Mouse (Mus musculus) CD8-positive naive resting alpha-beta T cell, adult 2 months (primary cell): ENCODE measurements around the gene Castor1.
"Not testable (repeated sequence)": the region's sequence is repeated elsewhere in the genome, so short reads cannot be mapped to it uniquely, and the experiment has no call there.

Experiments used
- DNase-seq, 2 experiments: peaks; one replicate each; pipeline ENCODE4 v3.0.0; 2022; ENCODE audit warnings: low read depth in 2 of 2, low spot score in 2 of 2

Gene Castor1

DNA sequence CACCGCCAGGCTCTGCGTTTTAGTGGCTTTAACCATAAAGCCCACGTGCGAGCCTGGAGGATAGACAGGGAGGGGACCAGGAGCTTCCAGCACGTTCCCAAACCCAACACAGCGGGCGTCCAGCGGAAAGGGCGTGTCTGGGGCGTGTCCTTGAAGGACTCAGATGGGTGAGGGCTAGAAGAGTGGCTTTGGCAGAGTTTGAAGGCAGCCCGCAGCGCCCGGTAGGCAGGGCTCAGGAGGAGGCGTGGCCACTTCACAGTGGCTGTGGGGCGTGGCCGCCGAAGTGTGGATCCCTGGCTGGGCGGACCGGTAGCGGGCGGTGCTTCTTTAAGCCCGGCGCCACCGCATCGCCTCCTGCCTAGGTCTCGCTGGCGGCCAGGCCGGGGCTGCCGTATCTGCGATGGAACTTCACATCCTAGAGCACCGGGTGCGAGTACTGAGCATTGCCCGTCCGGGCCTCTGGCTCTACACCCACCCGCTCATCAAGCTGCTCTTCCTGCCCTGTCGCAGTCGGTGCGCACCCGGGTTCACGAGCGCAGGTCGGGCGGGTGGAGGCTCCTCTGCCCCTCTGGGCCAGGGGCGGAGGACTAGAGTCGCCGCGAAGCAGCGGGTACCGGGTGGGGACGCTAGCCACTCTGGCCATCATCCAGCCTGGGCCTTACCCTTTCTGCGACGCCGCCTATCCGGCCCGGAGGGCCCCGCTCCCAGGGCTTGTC is at the start of gene Castor1:
Gene Castor1, plus strand, starts transcription at position 312 of the 716 bp plus-strand sequence.
- DNase-seq = peak; percentile 74 to 84

DNA sequence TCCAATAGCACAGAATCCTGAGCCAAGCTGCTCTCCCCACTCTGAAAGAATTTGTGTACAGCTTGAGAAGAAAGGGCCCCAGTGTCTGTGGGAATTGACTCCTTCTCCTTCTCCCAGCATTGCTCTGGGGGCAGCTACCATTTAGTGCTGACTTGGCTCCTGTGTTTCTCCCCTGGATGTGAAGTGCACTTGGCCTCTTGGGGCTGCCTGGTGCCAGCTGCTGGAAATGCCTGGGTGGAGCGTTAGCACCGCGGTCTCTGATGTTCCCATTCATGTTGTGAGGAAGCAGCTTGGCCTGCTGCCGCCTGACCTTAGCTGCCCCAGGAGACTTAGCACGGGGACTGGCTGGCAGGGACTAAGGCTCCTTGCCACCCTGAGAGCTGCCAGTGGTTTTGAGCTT is 43.4 kb upstream of the Castor1 start:
- DNase-seq = no peak

DNA sequence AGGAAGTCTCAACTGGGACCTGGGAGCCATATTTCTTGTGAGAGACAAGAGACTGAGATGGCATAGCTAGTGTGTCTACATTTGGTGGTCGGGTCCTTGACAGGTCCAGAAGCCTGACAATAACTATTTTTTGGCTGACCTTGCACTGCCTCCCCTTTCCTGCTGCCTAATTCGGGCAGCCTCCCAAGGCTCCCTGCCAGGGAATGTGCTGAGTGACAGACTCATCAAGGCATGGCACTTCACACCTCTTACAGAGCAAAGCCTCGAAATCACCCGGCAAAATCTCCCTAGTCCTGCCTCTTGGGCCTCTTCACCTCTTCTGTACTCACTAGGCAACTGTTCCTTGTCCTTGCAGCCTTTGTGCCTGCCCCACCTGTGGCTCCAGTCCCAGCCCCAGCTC is 40.3 kb upstream of the Castor1 start:
- DNase-seq = no peak

DNA sequence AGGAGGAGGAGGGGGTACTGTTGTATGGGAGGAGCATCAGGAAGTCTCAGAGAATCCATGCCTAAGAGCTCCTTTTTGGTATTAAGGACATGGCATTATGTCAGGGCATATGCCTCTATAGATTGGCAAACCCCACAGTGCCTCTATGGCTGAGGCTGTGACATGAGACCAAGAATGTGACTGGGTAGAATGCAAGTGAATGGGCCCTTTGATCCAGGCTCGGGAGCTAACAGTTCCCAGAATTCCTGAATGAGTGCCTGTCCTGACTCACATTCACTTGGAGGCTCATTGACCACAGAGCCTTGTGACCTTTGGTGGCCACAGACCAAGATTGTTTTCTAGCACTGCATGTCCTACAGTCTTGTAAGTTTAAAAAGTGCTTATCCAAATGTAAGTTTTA is 36.0 kb upstream of the Castor1 start:
- no peak for DNase-seq

DNA sequence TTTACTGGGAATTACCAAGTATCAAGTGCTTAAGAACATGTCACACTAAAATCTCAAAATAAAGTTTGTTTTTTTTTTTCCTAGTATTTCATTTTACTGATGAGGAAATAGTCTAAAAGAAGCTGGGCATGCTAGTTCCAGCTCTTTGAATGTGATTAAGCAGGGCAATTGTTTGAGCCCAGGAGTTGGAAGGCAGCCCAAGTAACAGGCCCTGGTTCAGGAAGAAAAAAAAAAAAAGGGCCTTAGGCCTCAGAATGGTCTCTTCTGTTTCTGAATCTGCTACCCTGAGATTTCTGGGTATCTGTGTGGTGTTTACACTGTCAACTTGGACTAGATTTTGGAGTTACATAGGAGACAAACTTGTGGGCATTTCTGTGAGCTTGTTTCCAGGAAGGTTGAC is 34.5 kb upstream of the Castor1 start:
- no peak for DNase-seq

DNA sequence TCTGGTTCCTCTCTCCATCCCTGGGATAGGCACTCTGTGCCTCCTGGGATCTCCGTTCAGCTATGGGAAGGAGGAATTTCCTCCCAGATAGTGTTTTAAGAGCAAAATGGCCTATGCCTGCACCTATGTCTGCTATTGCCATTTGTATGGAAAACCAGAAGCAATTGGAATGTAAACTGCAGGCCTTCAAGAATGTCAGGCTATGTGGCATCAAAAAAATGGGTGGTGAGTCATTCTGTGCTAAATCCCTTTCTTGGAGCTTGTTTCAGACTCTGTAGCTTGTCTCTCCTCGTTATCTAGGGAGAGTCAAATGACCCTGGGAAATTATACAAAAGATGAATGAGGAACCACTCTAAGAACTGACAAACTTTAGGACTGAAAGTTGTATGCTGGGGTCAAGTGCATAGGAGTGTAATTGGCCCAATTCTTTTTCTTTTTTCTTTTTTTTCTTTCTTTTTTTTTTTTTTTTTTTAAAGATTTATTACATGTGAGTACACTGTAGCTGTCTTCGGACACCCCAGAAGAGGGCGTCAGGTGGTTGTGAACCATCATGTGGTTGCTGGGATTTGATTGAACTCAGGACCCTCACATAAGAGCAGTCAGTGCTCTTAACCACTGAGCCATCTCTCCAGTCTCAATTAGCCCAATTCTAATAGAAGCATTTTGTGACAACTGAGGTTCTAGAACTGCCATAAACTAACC is 33.6 kb upstream of the Castor1 start:
- no peak for DNase-seq

DNA sequence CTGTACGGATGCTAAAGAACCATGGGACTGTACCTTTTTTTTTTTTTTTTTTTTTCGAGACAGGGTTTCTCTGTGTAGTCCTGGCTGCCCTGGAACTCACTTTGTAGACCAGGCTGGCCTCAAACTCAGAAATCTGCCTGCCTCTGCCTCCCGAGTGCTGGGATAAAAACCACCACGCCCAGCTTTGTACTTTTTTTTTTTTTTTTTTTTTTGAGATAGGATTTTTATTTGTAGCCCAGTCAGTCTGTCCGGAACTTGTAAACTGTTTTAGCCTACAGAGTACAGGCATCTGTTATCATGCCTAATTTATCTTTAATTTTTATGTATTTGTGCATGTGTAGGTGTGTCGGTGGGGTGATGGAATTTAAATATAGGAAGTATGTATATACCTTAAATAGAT is 32.5 kb upstream of the Castor1 start:
- not testable (repeated sequence) for DNase-seq

DNA sequence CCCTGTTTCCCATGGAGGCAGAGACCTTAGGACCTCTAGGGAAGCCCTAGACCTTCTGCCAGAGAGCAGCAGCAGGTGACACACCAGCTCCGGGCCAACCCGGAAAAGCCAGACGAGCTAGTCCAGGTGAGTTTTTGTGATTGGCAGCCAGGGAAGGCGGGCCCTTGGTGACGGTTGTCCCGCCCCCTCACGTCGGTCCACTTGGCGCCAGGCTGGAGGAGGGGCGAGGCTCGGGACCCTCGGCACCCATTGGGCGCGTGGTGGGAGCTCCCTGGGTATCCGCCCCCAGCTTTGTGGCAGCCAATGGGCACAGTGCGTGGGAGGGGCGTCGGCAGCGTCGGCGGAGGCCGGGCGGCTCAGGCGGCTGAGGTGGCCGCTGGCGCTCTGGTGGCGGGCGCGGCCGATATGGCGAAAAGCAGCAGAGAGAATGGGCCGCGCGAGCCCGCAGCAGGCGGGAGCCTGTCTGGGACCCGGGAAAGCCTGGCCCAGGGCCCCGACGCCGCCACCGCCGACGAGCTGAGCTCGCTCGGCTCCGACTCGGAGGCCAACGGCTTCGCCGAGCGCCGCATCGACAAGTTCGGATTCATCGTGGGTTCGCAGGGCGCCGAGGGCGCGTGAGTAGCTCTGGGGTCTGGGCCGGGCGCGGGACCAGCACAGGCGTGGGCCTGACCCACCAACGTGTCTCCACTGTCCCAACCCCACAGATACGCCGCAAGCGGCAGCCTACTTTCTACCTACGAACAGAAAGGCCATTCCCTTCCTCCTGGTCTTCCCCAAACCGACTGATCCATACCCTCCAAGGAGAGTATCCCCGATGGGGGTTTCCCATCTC is 31.3 kb upstream of the Castor1 start, which contains the start of gene Tbc1d10a:
Gene Tbc1d10a, plus strand, starts transcription at position 304 of the 832 bp plus-strand sequence.
- peak; percentile 98 for DNase-seq

DNA sequence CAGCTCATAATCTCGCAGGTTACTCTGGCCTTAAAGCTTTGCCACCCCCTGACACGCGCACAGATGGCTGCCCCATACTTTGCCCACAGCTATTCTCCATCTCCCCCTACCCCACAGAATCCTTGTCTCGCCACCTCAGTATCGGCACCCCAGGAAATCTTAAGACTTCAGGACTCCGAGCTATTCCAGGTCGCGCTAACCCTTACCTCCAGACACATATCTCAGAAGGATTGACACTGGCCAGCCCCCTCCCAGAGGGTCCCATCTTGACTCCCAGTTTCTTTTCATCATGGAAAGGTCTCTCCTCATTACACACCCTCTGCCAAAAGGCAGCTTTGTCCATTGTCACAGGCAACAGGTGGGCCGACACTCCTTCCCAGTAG is 30.7 kb upstream of the Castor1 start:
- DNase-seq = no peak

DNA sequence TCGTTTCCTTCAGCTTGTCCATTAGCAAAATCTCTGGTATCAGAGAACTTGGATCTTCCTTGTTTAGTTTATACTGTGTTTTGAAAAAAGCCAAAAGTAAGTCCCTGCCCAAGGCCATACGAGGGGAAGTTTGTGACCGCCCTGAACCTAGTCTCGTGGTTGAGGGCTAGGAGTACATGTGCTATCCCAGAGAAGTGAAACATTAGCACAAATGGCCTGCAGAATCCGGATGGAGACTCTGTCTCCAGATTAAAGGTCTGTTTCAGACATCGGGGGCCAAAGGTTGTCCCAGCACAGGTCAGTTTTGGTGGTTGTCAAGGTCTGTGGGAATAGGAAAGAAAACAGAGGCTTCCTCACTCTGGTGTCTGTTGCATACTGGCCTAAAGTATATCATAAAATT is 28.8 kb upstream of the Castor1 start:
- no peak for DNase-seq

DNA sequence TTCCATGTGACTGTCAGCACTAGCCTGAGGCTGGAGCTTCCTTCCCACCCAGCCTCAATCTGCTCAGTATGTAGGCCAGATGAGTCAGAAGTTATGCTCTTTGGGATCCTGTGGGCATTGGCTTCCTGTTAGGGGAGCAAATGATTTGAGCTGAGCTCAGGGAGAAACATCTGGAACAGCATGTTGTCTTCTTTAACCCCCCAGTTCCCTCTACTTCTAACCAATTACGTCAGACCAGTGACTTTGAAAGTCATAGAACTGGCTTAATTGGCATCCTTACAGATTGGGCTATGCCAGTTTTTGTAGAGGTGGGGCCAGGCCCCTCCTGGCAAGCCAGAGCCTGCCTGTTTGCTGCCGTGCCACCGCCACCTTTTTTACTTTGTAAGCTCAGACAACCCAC is 27.3 kb upstream of the Castor1 start:
- DNase-seq = no peak

DNA sequence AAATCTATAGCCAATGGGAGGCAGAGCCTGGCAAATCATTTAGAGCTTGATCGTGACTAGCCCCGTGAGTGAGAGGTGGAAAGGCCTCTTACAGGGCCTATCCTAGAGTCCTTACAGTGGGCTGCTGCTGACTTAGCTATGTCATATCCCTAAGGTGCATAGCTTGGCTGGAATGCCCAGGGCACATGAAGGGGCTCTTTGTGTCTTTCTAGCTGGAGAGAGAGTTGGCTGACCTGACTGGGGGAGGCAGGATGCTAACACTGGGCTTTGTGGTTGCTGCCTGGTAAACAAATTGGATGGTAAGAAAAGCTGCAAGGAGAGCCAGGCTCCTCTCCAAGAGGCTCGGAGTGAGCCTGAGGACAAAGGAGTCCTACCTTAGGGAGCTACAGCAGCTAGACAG is 25.3 kb upstream of the Castor1 start:
- DNase-seq = no peak

DNA sequence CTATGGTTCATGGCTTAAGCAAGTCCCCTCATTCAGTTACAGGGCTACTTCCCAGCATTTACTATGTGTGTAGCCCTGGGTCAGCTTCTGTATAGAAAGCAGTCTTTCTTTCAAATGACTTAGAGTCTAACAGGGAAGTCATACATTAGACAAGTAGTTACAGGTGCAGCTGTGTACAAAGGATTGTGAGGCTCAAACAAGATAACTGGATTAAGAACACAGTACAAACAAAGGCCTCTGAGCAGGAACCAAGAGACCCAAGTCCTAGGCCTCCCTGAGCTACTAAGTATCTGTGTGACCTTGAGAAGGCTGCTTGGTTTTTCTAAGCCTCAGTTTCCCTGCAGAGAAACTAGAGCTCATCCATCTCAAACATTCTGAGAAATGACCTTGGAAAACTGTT is 24.6 kb upstream of the Castor1 start:
- no peak for DNase-seq

DNA sequence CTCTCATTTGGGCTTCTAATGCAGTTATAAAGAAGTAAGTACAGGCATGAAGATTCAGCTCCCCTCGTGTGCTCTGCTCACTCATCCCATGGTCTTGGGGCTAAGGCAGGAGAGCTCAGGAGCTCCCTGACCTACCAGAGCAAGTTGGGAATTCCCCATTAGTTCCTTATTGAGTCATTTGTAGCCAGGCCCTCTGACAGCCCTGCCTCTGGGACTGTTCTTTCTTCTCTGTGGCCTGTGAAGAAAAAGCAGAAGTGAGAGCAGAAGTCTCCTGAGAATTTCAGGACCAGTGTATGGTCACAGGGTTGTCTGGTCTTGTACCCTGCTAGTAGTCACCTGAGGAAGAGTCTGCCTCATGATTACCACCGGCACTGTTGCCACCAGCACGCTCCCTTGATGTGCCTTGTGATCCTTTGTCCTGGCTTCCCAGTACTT is 22.4 kb upstream of the Castor1 start:
- DNase-seq = no peak

DNA sequence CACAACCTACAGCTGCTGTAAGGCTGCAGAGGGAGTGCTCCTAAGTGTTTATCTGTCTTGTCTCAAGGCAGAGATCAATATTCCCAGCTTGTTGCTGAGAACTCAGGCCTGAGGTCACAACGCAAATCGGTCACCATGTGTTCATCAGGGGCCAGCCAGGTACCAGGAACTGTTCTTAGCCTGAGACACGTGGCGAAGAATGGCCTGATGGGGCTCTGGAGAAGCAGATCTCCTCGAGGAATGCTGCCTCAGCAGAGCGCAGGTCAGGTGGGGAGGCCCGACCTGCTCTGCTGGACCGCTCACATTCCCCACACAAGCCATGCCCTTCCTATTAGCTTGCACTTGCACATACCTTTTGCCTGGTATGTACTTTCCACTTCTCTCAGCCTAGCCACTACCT is 21.4 kb upstream of the Castor1 start:
- no peak for DNase-seq

DNA sequence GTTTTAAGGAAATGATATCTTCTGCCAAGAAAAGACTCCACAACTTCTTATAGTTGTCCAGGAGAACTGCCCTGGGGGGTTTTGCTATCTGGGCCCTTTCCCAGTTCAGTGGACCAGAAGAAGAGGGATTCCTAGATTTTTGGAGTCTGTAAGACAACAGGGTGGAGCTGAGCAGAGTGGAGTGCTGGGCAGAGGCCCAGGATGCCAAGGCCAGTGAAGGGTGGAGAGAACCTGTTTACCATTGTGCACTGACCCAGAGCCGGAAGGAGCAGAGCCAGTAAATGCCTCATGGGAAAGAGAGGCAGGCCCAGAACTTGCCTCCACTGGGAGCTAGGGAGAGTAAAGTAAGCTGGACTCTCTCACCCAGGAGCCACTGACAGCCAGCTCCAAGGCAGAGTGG is 20.3 kb upstream of the Castor1 start:
- DNase-seq = no peak

DNA sequence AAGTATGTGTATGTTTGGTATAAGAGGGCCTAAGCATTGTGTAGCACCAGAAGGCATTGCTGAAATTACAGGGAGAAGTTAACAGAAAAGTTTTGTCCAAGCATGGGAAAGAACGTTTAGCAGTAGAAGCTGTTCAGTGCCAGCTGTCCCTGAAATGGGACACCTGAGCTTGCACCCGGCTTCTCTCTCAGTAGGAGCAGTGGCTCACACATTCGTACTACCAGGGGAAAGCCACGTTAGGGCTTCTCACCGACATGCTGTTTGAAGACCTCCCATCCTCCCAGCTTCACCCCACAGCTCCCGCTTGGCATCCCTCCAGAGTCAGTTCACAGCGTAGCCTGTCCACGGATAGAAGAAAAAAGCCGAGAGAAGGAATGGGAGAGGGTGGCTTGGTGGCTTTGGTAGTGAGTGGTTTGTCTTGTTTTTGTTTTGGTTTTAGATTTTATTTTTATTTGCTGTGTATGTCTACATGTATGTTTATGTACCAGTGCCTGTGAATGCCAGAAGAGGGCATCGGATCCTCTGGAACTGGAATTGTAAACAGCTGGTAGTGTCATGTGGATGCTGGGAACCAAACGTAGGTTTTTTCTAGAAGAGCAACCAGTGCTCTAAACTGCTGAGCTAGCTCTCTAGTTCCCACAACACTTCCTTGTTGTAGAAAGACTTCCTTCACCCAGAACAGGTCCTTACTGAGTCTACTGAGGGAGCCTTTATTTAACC is 15.9 kb upstream of the Castor1 start:
- no peak for DNase-seq

DNA sequence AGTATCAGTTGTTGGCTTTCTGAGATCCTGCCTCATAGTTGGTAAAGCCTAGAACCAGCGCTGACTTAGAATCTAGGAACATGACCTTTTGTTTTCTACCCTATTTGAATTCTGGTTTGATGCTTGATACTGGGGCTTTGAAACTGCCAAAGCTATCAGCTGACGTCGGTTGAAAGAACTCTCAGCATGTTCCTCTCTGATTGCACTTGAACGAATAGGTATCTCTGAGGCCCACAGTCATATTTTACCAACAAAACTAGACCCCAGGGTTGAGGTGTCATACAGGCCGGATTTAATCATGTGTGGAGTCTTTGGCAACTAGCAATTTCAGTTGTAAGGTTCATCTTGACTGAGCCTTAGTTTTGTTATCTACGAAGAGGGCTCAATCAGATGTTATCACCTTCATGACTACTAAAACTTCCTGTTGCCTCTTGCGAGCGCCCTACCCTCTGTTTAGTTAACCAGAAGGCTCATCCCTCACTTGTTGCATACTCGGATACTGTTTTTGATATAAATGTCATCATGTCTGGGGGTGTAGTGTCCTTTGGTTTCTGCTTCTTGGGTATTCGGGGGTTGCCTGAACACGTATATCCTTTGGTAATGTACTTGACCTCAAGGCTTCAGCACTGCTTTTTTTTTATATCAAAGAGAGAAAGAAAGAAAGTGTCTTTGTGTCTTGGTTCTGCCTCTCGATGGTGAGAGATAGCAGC is 14.9 kb upstream of the Castor1 start:
- peak; percentile 38 to 44 for DNase-seq

DNA sequence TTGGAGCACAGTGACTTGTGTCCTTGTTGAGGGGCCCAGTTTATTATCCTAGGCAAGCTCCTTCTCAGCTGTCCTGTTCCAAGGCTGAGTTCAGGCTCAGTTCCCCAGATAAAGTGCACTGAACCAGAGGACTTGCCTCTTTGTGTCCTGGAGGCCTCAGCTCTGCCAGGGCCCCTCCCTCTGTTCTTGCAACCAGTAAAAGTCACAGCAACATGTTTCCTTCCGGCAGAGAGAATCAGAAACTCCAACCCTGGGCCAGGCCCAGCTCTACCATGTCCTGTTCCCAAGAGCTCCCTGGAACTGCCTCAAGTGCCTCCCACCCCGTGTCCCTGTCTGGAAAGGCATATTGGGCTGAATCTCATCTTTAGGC is 14.3 kb upstream of the Castor1 start:
- peak; percentile 46 to 47 for DNase-seq

DNA sequence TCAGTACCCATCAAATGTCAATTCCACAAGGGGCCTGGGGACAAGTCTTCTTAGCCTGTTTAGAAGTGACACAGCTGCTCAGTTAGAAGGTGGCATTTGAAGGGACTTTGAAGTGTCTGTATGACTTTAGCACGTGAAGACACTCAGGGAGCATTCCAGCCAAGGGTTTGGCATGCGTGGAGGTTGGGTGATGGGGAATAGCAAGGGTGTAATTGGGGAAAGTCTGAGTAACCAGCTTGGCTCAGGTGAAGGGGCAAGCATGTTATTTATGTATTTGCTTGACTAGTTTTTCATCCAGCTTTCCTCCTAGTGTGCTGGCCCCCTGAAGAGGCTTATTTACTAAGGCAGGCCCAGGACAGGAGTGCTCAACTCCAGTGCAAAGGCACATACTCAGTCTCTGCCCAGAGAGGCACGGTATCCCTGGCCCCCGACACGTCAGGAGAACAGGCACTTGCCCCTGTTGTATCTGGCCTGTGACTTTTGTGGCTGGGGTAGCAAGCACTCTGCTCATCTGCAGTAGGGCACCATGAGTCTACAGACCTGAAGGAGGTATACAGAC is 12.8 kb upstream of the Castor1 start:
- DNase-seq = no peak
